Mouse (Mus musculus): ENCODE results near the gene Inf2.

DNA sequence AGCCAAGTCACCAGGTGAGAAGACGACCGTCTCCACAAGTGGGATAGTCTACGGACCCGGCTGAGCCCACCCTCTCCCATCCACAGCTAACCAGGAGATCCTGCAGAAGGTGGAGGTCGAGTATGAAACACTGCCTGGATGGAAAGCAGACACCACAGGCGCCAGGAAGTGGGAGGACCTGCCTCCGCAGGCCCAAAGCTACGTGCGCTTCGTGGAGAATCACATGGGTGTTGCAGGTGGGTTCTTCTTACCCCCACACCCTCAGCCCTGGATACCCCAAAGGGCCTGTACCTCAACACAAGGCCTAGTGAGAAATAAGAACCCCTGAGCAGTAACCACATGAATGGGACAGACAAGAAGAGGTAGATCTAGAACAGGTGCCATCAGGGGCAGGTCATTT, 50.9 kb downstream of the Inf2 start:
- no peak for TF ChIP-seq CTCF (IDR thresholded peaks at IDR 0.05; ENCODE audit: extremely low read depth, insufficient read depth, low read length)
- no peak for TF ChIP-seq POLR2A (IDR thresholded peaks at IDR 0.05; ENCODE audit: extremely low read depth, insufficient read depth, low read length)

Data from cortical plate, adult 2 months (tissue).